Mouse (Mus musculus) stomach, embryonic 16.5 days (tissue): ENCODE data around the gene Cabp1. TPM values are rescaled to one million over a fixed set of nuclear protein-coding genes. Genes with fewer than 3 reads are reported as not detected.

ENCODE experiments used
- ATAC-seq: fragments of 200-750 bp; cut with Nextera tagmentation; 2 replicates; pipeline ENCODE4 v1.8.0; 2017; ENCODE audit warnings: moderate number of reproducible peaks, moderate TSS enrichment; ENCODE audit not compliant: insufficient read depth, low FRiP score
- H3K27ac ChIP-seq: fragments of 300-500 bp; sonication (generic); 2 replicates; pipeline ENCODE4 v1.5.1; 2014; ENCODE audit warnings: low read length
- H3K27me3 ChIP-seq: fragments of 300-500 bp; sonication (generic); 2 replicates; pipeline ENCODE4 v1.6.1; 2014; ENCODE audit warnings: low read length, control low read depth, mixed read lengths; ENCODE audit not compliant: control insufficient read depth, insufficient read depth
- H3K36me3 ChIP-seq: fragments of 300-500 bp; sonication (generic); 2 replicates; pipeline ENCODE4 v1.6.1; 2014; ENCODE audit warnings: low read length; ENCODE audit not compliant: control insufficient read depth, insufficient read depth
- H3K4me1 ChIP-seq: fragments of 300-500 bp; sonication (generic); 2 replicates; pipeline ENCODE4 v1.6.1; 2014; ENCODE audit warnings: low read length, control low read depth, mixed read lengths; ENCODE audit not compliant: control insufficient read depth, insufficient read depth
- H3K4me2 ChIP-seq: fragments of 300-500 bp; sonication (generic); 2 replicates; pipeline ENCODE4 v1.6.1; 2014; ENCODE audit warnings: low read depth, low read length, mixed read lengths
- H3K4me3 ChIP-seq: fragments of 300-500 bp; sonication (generic); replicated peaks from 2 replicates; pipeline ENCODE4 v1.5.1; 2014; ENCODE audit warnings: mild to moderate bottlenecking, low read length
- H3K9ac ChIP-seq: fragments of 300-500 bp; sonication (generic); 2 replicates; pipeline ENCODE4 v1.6.1; 2014; ENCODE audit warnings: low read length
- H3K9me3 ChIP-seq: fragments of 300-500 bp; sonication (generic); replicated peaks from 2 replicates; pipeline ENCODE4 v1.6.1; 2016; ENCODE audit warnings: low read length, control low read depth; ENCODE audit not compliant: control insufficient read depth
- WGBS: fragments of 180-500 bp; shearing (Covaris S2); extraction: QIAGEN DNeasy Blood & Tissue Kit; methylation state at CpG from one replicate; pipeline ENCODE4 v1.1.7; 2014; 5-methylcytosine and 5-hydroxymethylcytosine counted together
- polyA plus RNA-seq: library from polyadenylated mRNA; unstranded; fragments of >200 nt; fragmentation: Nextera tagmentation; extraction: Ambion mirVana; gene quantifications from 2 replicates; pipeline ENCODE4 v1.2.1, GENCODE M21; 2015

The Cabp1 gene
- polyA plus RNA-seq, 1 experiment from 2014 or later: 1.4 TPM

DNA sequence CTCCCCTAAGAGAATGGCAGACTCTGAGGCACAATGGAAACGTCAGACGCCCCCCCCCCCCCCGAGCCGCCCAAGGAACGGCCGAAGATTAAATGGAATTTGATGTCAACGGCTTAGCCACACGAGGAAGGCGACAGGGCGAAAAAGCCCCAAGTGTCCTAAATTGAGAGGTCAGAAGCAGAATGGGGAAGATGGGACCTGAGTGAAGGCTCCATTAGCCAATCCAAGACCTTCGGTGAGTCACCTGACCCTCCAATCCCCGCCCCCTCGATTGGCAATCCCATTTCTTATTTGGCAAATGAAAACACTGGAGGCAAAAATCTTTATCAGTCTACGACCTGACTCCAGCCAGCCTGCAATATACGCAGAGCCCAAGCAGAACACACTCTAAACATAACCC, 9.5 kb downstream of the Cabp1 start:
- H3K9me3 ChIP-seq: no peaks in the 10 kb centered on the region; the same call in 1 of the 2 replicates
- no peak for ATAC-seq
- H3K27ac ChIP-seq: no peak overlapping the region
- no peaks in the 10 kb centered on the region for H3K36me3 ChIP-seq
- H3K4me3 ChIP-seq: no peak overlapping the region; the same call in 1 of the 2 replicates
- no peak overlapping the region for H3K9ac ChIP-seq
- no peak overlapping the region for H3K4me2 ChIP-seq
- peaks cover 13% of the 10 kb centered on the region for H3K4me1 ChIP-seq
- WGBS: 24% methylated on average over 15 of the region's 15 CpGs
- H3K27me3 ChIP-seq: no peaks in the 10 kb centered on the region

DNA sequence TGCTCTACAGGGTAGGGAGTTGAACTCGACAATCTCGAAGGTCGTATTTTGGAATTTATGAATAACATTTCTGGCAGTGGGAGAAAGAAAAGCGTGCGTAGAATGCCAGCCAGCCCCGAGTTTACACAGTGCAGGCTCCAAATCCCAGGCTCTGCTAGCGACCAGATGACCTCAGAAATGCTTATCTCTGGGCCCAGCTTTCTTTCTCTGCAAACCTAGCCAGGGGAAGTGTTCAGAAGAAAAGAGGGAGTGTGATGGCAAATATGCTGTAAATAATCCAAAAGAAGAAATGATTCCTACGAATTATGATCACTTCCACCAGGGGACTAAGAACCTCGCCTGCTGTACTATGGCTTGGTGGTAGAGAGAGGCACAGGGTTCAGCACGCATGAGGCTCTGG, 10.7 kb downstream of the Cabp1 start:
- Histone ChIP-seq H3K27me3 (no peaks in the 10 kb centered on the region), H3K9me3 (no peaks in the 10 kb centered on the region; the same call in 1 of the 2 replicates), H3K9ac (no peak overlapping the region), H3K4me2 (no peak overlapping the region), H3K27ac (no peak overlapping the region), H3K4me3 (no peak overlapping the region), H3K36me3 (no peaks in the 10 kb centered on the region), H3K4me1 (peaks cover 13% of the 10 kb centered on the region)
- no peak for ATAC-seq
- WGBS: 39% methylated on average over 10 of the region's 10 CpGs

DNA sequence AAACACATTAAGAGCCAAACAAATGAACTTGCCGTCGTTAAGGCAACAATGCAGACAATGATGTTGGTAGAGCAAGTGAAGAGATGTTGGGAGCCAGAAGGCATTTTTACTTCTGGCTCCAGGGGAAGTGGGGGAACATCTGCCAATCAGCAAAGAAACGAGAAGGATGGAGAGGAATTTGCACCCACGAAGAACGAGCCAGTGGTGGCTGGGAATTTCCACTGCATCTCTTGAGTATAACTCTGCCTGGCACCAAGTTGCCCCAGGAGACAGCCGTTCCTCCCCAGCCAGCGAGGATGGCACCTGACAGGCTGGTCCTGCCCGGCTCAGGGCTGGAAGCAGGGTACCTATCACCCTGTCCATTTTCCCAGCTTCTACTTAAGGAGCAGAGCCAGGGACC, 11.3 kb downstream of the Cabp1 start:
- H3K36me3 ChIP-seq: no peaks in the 10 kb centered on the region
- H3K27me3 ChIP-seq: no peaks in the 10 kb centered on the region
- no peak for ATAC-seq
- H3K9me3 ChIP-seq: no peaks in the 10 kb centered on the region
- 67% methylated on average over 8 of the region's 8 CpGs for WGBS
- peaks cover 13% of the 10 kb centered on the region for H3K4me1 ChIP-seq
- no peak overlapping the region; the same call in 1 of the 2 replicates for H3K27ac ChIP-seq
- H3K4me2 ChIP-seq: no peak overlapping the region
- H3K9ac ChIP-seq: no peak overlapping the region
- no peak overlapping the region for H3K4me3 ChIP-seq

DNA sequence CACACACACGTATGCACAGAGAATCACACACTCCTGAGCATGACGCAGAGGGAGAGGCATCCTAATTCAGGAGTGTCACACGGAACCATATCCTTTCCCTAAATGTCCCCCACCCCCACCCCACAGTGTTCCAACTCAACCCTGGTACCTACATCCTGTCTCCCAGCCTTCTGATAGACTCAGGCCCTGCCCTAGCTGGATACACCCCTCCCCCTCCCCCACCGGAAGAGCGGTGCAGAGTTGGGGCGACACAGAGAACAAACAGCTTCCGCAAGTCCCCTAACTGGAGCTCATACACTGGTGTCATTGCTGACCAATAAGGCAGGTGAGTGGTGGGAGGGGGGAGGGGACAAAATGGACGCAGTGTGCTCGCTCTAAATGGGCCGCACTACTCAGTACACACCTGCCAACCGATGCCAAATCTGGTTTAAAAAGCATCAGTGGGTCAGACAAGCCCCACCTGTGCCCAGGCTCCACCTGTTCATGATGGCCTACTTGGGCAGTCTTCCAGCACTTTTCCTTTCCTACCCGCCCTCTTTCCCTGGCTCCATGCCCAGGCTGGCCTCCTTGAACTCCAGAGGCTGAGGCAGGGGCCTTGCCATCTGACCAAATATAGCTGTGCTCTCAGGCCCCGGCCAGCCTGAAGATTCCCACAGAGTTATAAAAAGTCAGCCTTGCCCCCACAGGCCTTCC, 12.8 kb downstream of the Cabp1 start:
- no peak overlapping the region for H3K4me2 ChIP-seq
- no peaks in the 10 kb centered on the region for H3K27me3 ChIP-seq
- peak overlapping the region; percentile 35; the same call in 1 of the 2 replicates for H3K27ac ChIP-seq
- H3K4me3 ChIP-seq: no peak overlapping the region
- 47% methylated on average over 13 of the region's 13 CpGs for WGBS
- H3K36me3 ChIP-seq: no peaks in the 10 kb centered on the region
- peaks cover 9% of the 10 kb centered on the region; the same call in 1 of the 2 replicates for H3K4me1 ChIP-seq
- no peaks in the 10 kb centered on the region for H3K9me3 ChIP-seq
- no peak overlapping the region for H3K9ac ChIP-seq
- ATAC-seq: peak; percentile 60

DNA sequence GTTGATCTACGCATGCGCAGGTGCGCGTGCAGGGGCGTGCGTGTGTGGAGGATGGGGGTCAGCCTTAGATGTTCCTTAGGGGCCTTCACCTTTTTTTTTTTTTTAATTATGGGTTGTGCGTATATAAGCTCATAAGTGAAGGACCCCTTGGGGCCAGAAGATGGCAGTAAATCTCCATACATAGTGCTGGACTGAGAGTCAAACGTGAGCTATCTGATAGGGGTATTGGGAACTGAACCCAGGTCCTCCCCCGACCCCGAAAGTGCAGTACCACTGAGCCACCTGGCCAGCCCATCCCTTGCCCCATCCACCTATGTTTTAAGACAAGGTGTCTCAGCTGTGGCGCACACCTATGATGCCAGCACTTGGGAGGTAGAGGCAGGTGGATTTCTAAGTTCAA, 14.6 kb downstream of the Cabp1 start:
- WGBS: 90% methylated on average over 11 of the region's 11 CpGs
- Histone ChIP-seq H3K4me2 (no peak overlapping the region), H3K27me3 (no peaks in the 10 kb centered on the region), H3K9ac (no peak overlapping the region), H3K9me3 (no peaks in the 10 kb centered on the region), H3K4me3 (no peak overlapping the region), H3K27ac (no peak overlapping the region), H3K4me1 (peaks cover 9% of the 10 kb centered on the region; the same call in 1 of the 2 replicates), H3K36me3 (no peaks in the 10 kb centered on the region)
- no peak for ATAC-seq

DNA sequence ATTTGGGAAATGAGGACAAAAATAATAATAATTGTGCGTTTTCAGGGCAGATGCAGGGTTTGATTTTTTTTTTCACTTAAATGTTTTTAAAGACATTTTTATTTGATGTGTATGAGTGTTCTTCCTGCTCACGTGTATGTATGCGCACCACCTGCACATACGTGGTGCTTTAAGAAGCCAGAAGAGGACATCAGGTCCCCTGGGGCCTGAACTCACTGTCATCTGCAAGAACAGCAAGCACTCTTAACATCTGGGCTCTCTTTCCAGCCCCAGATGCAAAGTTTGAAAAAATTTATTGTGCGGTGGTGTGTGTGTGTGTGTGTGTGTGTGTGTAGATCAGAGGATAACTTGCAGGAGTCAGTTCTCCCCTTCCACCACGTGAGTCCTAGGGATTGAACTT, 16.3 kb downstream of the Cabp1 start:
- H3K27ac ChIP-seq: no peak overlapping the region
- no peaks in the 10 kb centered on the region for H3K27me3 ChIP-seq
- ATAC-seq: no peak
- H3K36me3 ChIP-seq: no peaks in the 10 kb centered on the region
- H3K4me1 ChIP-seq: peaks cover 6% of the 10 kb centered on the region; the same call in 1 of the 2 replicates
- 79% methylated on average over 6 of the region's 6 CpGs for WGBS
- no peak overlapping the region for H3K4me3 ChIP-seq
- H3K9me3 ChIP-seq: no peaks in the 10 kb centered on the region
- no peak overlapping the region for H3K9ac ChIP-seq
- no peak overlapping the region for H3K4me2 ChIP-seq

DNA sequence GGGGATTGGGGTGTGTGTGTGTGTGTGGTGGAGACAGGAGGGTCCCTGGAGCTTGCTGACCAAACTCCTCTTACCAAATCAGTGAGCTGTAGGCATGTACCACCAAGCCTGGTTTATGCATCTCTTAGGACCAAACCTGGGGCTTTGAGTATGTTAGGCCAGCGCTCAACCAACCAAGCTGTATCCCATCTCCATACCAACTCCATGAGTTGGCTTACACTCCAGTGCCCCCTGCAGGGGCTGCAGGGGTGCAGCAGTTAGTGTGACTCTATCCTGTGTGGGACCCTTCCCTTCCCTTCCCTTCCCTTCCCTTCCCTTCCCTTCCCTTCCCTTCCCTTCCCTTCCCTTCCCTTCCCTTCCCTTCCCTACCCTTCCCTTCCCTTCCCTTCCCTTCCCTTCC, 19.6 kb downstream of the Cabp1 start:
- Histone ChIP-seq H3K9ac (no peak overlapping the region), H3K27me3 (no peaks in the 10 kb centered on the region), H3K27ac (no peak overlapping the region), H3K4me1 (0 out of 2 replicates have a peak, but pooled peaks cover 4% of the 10 kb centered on the region), H3K36me3 (no peaks in the 10 kb centered on the region), H3K9me3 (no peaks in the 10 kb centered on the region), H3K4me3 (no peak overlapping the region), H3K4me2 (no peak overlapping the region)
- WGBS: 95% methylated on average over 1 of the region's 1 CpGs
- no peak for ATAC-seq

DNA sequence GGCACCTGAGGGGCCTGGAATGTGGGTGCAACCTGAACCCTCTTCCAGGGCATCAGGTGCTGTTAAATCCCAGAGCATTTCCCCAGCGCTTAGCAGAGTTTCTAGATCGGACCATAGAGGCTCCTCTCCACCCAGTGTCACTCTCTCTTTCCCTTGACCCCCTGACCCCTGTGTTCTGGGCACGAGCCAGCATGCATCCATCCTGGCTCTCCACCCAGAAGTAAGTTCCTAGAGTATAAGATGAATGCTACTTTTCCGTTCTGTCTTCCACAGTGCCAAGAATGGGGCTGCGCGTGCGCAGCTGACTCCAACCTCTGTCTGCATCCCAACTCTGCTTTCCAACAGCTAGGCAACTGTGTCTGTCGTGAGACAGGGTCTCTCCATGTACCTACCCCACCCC, 24.0 kb downstream of the Cabp1 start:
- ATAC-seq: no peak
- peaks cover 25% of the 10 kb centered on the region for H3K4me1 ChIP-seq
- 69% methylated on average over 8 of the region's 8 CpGs for WGBS

DNA sequence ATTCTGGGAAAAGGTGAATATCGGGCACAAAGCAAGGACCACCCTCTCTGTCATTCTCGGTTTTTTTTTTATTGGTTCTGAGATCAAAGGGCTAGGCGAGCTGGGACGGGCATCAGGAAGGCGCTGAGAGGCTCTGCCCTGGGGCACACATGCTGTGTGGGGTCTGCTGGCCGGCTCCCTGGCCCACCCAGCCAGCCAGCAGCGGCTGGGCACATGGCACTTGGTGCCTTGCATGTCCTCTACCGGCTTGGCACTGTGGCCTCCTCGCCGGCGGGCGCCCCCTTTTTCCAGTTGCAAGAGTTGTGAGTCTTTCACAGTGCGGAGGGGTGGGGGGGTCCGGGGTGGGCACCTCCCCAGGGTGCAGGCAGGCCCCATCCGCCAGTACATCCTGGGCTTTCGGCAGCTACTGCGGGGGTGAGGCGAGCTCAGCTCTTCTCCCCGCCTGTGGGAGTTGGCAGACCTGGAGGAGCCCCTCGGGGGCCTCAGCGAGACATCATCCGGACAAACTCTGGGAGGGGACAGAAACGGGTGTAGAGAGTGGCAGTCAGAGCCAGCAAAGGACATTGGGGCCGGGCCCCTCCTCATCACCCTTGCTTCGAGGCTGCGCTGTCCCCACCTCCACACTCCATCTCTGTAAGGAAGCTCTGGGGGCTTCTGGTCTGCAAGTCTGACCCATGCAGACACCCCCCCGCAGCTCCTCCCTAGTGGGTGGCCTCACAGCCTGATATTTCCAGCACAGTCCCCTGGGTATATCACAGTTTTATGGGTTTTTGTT, 25.4 kb downstream of the Cabp1 start:
- 37% methylated on average over 27 of the region's 27 CpGs for WGBS
- Histone ChIP-seq H3K27ac (peak overlapping the region; percentile 49; the same call in 1 of the 2 replicates), H3K36me3 (no peaks in the 10 kb centered on the region), H3K27me3 (no peaks in the 10 kb centered on the region), H3K4me1 (peaks cover 25% of the 10 kb centered on the region), H3K9me3 (no peaks in the 10 kb centered on the region), H3K4me3 (no peak overlapping the region), H3K9ac (peak overlapping the region; percentile 54), H3K4me2 (peak overlapping the region; percentile 22)
- peak; percentile 45; the same call in 1 of the 2 replicates for ATAC-seq

More for the DNA sequence above, 24.0 kb downstream of the Cabp1 start:
- no peaks in the 10 kb centered on the region for H3K36me3 ChIP-seq
- no peaks in the 10 kb centered on the region for H3K9me3 ChIP-seq
- H3K27ac ChIP-seq: no peak overlapping the region
- no peak overlapping the region for H3K9ac ChIP-seq
- no peak overlapping the region for H3K4me2 ChIP-seq
- H3K27me3 ChIP-seq: no peaks in the 10 kb centered on the region
- H3K4me3 ChIP-seq: no peak overlapping the region
